Mouse (Mus musculus) cerebellum, postnatal 25 days (tissue): ENCODE results near the gene Baiap2l1.

Source experiments
- DNase-seq, 2 experiments: peaks; one replicate each; pipeline ENCODE4 v3.0.0; 2021; ENCODE audit warnings: mixed read lengths in 2 of 2

Baiap2l1 gene

GRCm38 (mm10) chr5:144222811-144223502 is 135.0 kb downstream of the Baiap2l1 start:
- peak; percentile 87 to 93 for DNase-seq

- DNase-seq = no peak
Observed at GRCm38 (mm10) chr5:144221305-144221704, 136.6 kb downstream of the Baiap2l1 start.

- DNase-seq = no peak
Observed at GRCm38 (mm10) chr5:144219936-144220335, 138.0 kb downstream of the Baiap2l1 start.

- peak in 1 of 2 experiments; percentile 50 for DNase-seq
Observed at GRCm38 (mm10) chr5:144219306-144219705, 138.6 kb downstream of the Baiap2l1 start.

- no peak for DNase-seq
Observed at GRCm38 (mm10) chr5:144218061-144218460, 139.9 kb downstream of the Baiap2l1 start.

GRCm38 (mm10) chr5:144215992-144216391 is 141.9 kb downstream of the Baiap2l1 start:
- DNase-seq = no peak
